Mouse (Mus musculus) v-Abl transformed pro-B cells (cell line): ENCODE measurements around the gene Def6.

Experiments
- in situ Hi-C, 2 experiments: fragments of 400-800 bp; cut with MboI; formaldehyde crosslinking; loops; one replicate each; pipeline ENCODE4 v1.15.1; 2025; ENCODE audit not compliant: unreplicated experiment in 2 of 2

Gene Def6

GRCm38 (mm10) chr17:28263181-28263894 is 55.8 kb downstream of the Def6 start:
- in situ Hi-C loops: no loop called here

GRCm38 (mm10) chr17:28267251-28267650 is 59.7 kb downstream of the Def6 start:
- in situ Hi-C loops: no loop called here

GRCm38 (mm10) chr17:28270165-28270564 is 62.6 kb downstream of the Def6 start:
- in situ Hi-C loops: no loop called here

GRCm38 (mm10) chr17:28271537-28272266 is 64.1 kb downstream of the Def6 start:
- in situ Hi-C loops: no loop called here

GRCm38 (mm10) chr17:28272281-28272680 is 64.7 kb downstream of the Def6 start:
- in situ Hi-C loops: no loop called here

GRCm38 (mm10) chr17:28272837-28273236 is 65.3 kb downstream of the Def6 start:
- in situ Hi-C loops: no loop called here

GRCm38 (mm10) chr17:28274739-28275138 is 67.2 kb downstream of the Def6 start:
- in situ Hi-C loops: no loop called here

GRCm38 (mm10) chr17:28277226-28277625 is 69.6 kb downstream of the Def6 start:
- in situ Hi-C loops: no loop called here

GRCm38 (mm10) chr17:28277721-28278120 is 70.1 kb downstream of the Def6 start:
- in situ Hi-C loops: no loop called here

GRCm38 (mm10) chr17:28278156-28278555 is 70.6 kb downstream of the Def6 start:
- in situ Hi-C loops: no loop called here
